Mouse (Mus musculus) MEL (cell line): ENCODE measurements around the gene Tlx3. TPM values are rescaled to one million over a fixed set of nuclear protein-coding genes. Genes with fewer than 3 reads are reported as not detected.

Experiments used
- DNase-seq: peaks from one replicate; pipeline ENCODE4 v3.0.0; 2011; ENCODE audit warnings: low read depth, low spot score
- H3K27ac ChIP-seq: 2 replicates; pipeline ENCODE4 v1.5.1; 2012; ENCODE audit warnings: low read depth, mild to moderate bottlenecking, control low read depth, low read length, moderate library complexity; ENCODE audit not compliant: control insufficient read depth
- H3K27me3 ChIP-seq, 2 experiments: fragments of 150-350 bp in 1 of 2; sonication (generic) in 1 of 2; 2 replicates each; pipeline ENCODE4 v1.6.1; 2012; ENCODE audit warnings: low read length in 2 of 2, mild to moderate bottlenecking in 2 of 2, improper control_type of control experiment in 1 of 2, moderate library complexity in 1 of 2; ENCODE audit not compliant: insufficient read depth in 2 of 2, control insufficient read depth in 1 of 2
- H3K36me3 ChIP-seq, 2 experiments: 2 replicates each; pipeline ENCODE4 v1.6.1; 2012 to 2014; ENCODE audit warnings: low read length in 2 of 2, improper control_type of control experiment in 1 of 2, inconsistent platforms in 1 of 2, mild to moderate bottlenecking in 1 of 2; ENCODE audit not compliant: insufficient read depth in 2 of 2, control insufficient read depth in 1 of 2
- H3K4me1 ChIP-seq, 2 experiments: fragments of 150-350 bp in 1 of 2; sonication (generic) in 1 of 2; 2 replicates each; pipeline ENCODE4 v1.6.1; 2012; ENCODE audit warnings: low read length in 2 of 2, improper control_type of control experiment in 1 of 2, mild to moderate bottlenecking in 1 of 2; ENCODE audit not compliant: insufficient read depth in 2 of 2, control insufficient read depth in 1 of 2
- H3K4me3 ChIP-seq, 2 experiments: fragments of 150-350 bp in 1 of 2; sonication (generic) in 1 of 2; 2 replicates each; pipeline ENCODE4 v1.5.1; 2012; ENCODE audit warnings: low read depth in 2 of 2, low read length in 2 of 2, mild to moderate bottlenecking in 2 of 2, moderate library complexity in 2 of 2, control low read depth in 1 of 2, improper control_type of control experiment in 1 of 2; ENCODE audit not compliant: control insufficient read depth in 1 of 2, insufficient read depth in 1 of 2
- H3K79me2 ChIP-seq: 2 replicates; pipeline ENCODE4 v1.6.1; 2012; ENCODE audit warnings: mild to moderate bottlenecking, low read length, moderate library complexity; ENCODE audit not compliant: control insufficient read depth, poor library complexity, insufficient read depth
- H3K9ac ChIP-seq: 2 replicates; pipeline ENCODE4 v1.6.1; 2012; ENCODE audit warnings: low read depth, mild to moderate bottlenecking, control low read depth, low read length, moderate library complexity; ENCODE audit not compliant: control insufficient read depth, poor library complexity, severe bottlenecking
- H3K9me3 ChIP-seq: fragments of 150-350 bp; sonication (generic); replicated peaks from 2 replicates; pipeline ENCODE4 v1.6.1; 2012; ENCODE audit warnings: mild to moderate bottlenecking, low read length, improper control_type of control experiment, moderate library complexity; ENCODE audit not compliant: insufficient read depth
- CHD2 ChIP-seq: IDR thresholded peaks from 2 replicates; pipeline ENCODE4 v1.6.1; 2011; ENCODE audit warnings: low read length, improper control_type of control experiment
- CTCF ChIP-seq, 3 experiments: IDR thresholded peaks in 2 of 3; conservative IDR thresholded peaks in 1 of 3; 2 replicates each; pipeline ENCODE4 v1.5.1; 2011 to 2012; ENCODE audit warnings: low read length in 3 of 3, low read depth in 2 of 3, mild to moderate bottlenecking in 2 of 3, improper control_type of control experiment in 1 of 3, inconsistent platforms in 1 of 3, mixed read lengths in 1 of 3, moderate library complexity in 1 of 3; ENCODE audit not compliant: control insufficient read depth in 1 of 3, insufficient read depth in 1 of 3, poor library complexity in 1 of 3, severe bottlenecking in 1 of 3
- EP300 ChIP-seq, 2 experiments: IDR thresholded peaks; 2 replicates each; pipeline ENCODE4 v1.6.1; 2011; ENCODE audit warnings: improper control_type of control experiment in 2 of 2, low read length in 2 of 2, low read depth in 1 of 2, mild to moderate bottlenecking in 1 of 2
- GABPA ChIP-seq: IDR thresholded peaks from 2 replicates; pipeline ENCODE4 v1.6.1; 2012; ENCODE audit warnings: low read depth, mild to moderate bottlenecking, inconsistent platforms, low read length, improper control_type of control experiment, moderate library complexity
- HCFC1 ChIP-seq: IDR thresholded peaks from 2 replicates; pipeline ENCODE4 v1.6.1; 2012; ENCODE audit warnings: low read depth, mild to moderate bottlenecking, inconsistent platforms, low read length, improper control_type of control experiment, moderate library complexity
- KAT2A ChIP-seq: conservative IDR thresholded peaks from 2 replicates; pipeline ENCODE4 v1.6.1; 2012; ENCODE audit warnings: low read depth, low read length, improper control_type of control experiment, inconsistent platforms
- MAFK ChIP-seq: IDR thresholded peaks from 2 replicates; pipeline ENCODE4 v1.6.1; 2011; ENCODE audit warnings: low read depth, mild to moderate bottlenecking, low read length, improper control_type of control experiment, borderline replicate concordance
- MAX ChIP-seq: IDR thresholded peaks from 2 replicates; pipeline ENCODE4 v1.6.1; 2011; ENCODE audit warnings: low read length, improper control_type of control experiment
- MEF2A ChIP-seq: IDR thresholded peaks from 2 replicates; pipeline ENCODE4 v1.6.1; 2014; ENCODE audit warnings: low read depth, mild to moderate bottlenecking, inconsistent platforms, low read length, improper control_type of control experiment; ENCODE audit not compliant: poor library complexity, insufficient replicate concordance, severe bottlenecking; ENCODE audit errors: extremely low read depth
- MYB ChIP-seq: IDR thresholded peaks from 2 replicates; pipeline ENCODE4 v1.6.1; 2011; ENCODE audit warnings: mild to moderate bottlenecking, low read depth, low read length, improper control_type of control experiment
- MYC ChIP-seq: IDR thresholded peaks from 2 replicates; pipeline ENCODE4 v1.6.1; 2011; ENCODE audit warnings: low read depth, mild to moderate bottlenecking, low read length, improper control_type of control experiment, moderate library complexity
- NELFE ChIP-seq: IDR thresholded peaks from 2 replicates; pipeline ENCODE4 v1.6.1; 2011; ENCODE audit warnings: low read depth, low read length, improper control_type of control experiment
- NRF1 ChIP-seq: IDR thresholded peaks from 2 replicates; pipeline ENCODE4 v1.6.1; 2014; ENCODE audit warnings: low read depth, mild to moderate bottlenecking, inconsistent platforms, low read length, improper control_type of control experiment, moderate library complexity; ENCODE audit not compliant: poor library complexity, insufficient read depth, severe bottlenecking
- POLR2AphosphoS2 ChIP-seq: IDR thresholded peaks from 2 replicates; pipeline ENCODE4 v1.6.1; 2011; ENCODE audit warnings: low read length, improper control_type of control experiment
- TBP ChIP-seq: IDR thresholded peaks from 2 replicates; pipeline ENCODE4 v1.8.0; 2011; ENCODE audit warnings: low read depth, low read length, improper control_type of control experiment
- TCF12 ChIP-seq: IDR thresholded peaks from 2 replicates; pipeline ENCODE4 v1.6.1; 2014; ENCODE audit warnings: low read depth, mild to moderate bottlenecking, inconsistent platforms, low read length, improper control_type of control experiment, moderate library complexity
- UBTF ChIP-seq: IDR thresholded peaks from 2 replicates; pipeline ENCODE4 v1.6.1; 2012; ENCODE audit warnings: low read depth, mild to moderate bottlenecking, inconsistent platforms, low read length, improper control_type of control experiment, moderate library complexity, borderline replicate concordance; ENCODE audit not compliant: insufficient read depth
- USF2 ChIP-seq, 2 experiments: IDR thresholded peaks; 2 replicates each; pipeline ENCODE4 v1.6.1; 2011 to 2012; ENCODE audit warnings: improper control_type of control experiment in 2 of 2, low read length in 2 of 2, borderline replicate concordance in 1 of 2, inconsistent platforms in 1 of 2, low read depth in 1 of 2, mild to moderate bottlenecking in 1 of 2; ENCODE audit not compliant: insufficient read depth in 1 of 2
- ZKSCAN1 ChIP-seq: IDR thresholded peaks from 2 replicates; pipeline ENCODE4 v1.6.1; 2012; ENCODE audit warnings: low read depth, mild to moderate bottlenecking, inconsistent platforms, low read length, improper control_type of control experiment, moderate library complexity
- polyA plus RNA-seq, 2 experiments: library from polyadenylated mRNA; stranded (reverse) in 1 of 2; unstranded in 1 of 2; fragments of >175 nt in 1 of 2; fragments of >200 nt in 1 of 2; gene quantifications; 2 replicates each; pipeline versions ENCODE4 v1.2.1 to v1.2.4; 2012; ENCODE audit warnings: low replicate concordance in 2 of 2, low read depth in 1 of 2; ENCODE audit not compliant: insufficient read length in 2 of 2, insufficient read depth in 1 of 2, missing spikeins in 1 of 2
- total RNA-seq: library from RNA; depleted of rRNA; stranded (reverse); fragments of 300-350 nt; gene quantifications from 2 replicates; pipeline ENCODE4 v1.2.3, GENCODE M21; 2012

The Tlx3 gene
- total and polyA plus RNA-seq, 3 experiments, result not detected

- Histone ChIP-seq H3K27me3 (no peaks in the 10 kb centered on the region), H3K79me2 (no peaks in the 10 kb centered on the region), H3K9me3 (no peaks in the 10 kb centered on the region), H3K27ac (no peak overlapping the region), H3K36me3 (no peaks in the 10 kb centered on the region), H3K4me3 (no peak overlapping the region), H3K9ac (no peak overlapping the region), H3K4me1 (no peaks in the 10 kb centered on the region)
- DNase-seq, result no peak
- no peak for TF ChIP-seq TCF12
- no peak for TF ChIP-seq MAX
- TF ChIP-seq TBP, result no peak
- no peak for TF ChIP-seq GABPA
- no peak for TF ChIP-seq NELFE
- no peak for TF ChIP-seq MEF2A
- TF ChIP-seq KAT2A, result no peak
- no peak for TF ChIP-seq CHD2
- no peak for TF ChIP-seq ZKSCAN1
- no peak for TF ChIP-seq POLR2AphosphoS2
- no peak for TF ChIP-seq CTCF (IDR thresholded peaks at IDR 0.05 in 2 of 3, conservative IDR thresholded peaks at IDR 0.05 in 1 of 3; ENCODE audit: control insufficient read depth in 1 of 3, insufficient read depth in 1 of 3, low read depth in 2 of 3, low read length in 3 of 3, poor library complexity in 1 of 3, severe bottlenecking in 1 of 3)
These were observed 6.8 kb downstream of the Tlx3 start for GRCm38 (mm10) chr11:33196447-33197132.

- Histone ChIP-seq H3K9ac (no peak overlapping the region), H3K4me1 (no peaks in the 10 kb centered on the region), H3K79me2 (no peaks in the 10 kb centered on the region), H3K27ac (no peak overlapping the region), H3K4me3 (no peak overlapping the region), H3K36me3 (no peaks in the 10 kb centered on the region), H3K27me3 (no peaks in the 10 kb centered on the region), H3K9me3 (no peaks in the 10 kb centered on the region)
- TF ChIP-seq MEF2A (no peak), USF2 (IDR thresholded peaks at IDR 0.05; ENCODE audit: borderline replicate concordance in 1 of 2, insufficient read depth in 1 of 2, low read depth in 1 of 2, low read length in 2 of 2) (no peak), NRF1 (no peak), EP300 (IDR thresholded peaks at IDR 0.05; ENCODE audit: low read depth in 1 of 2, low read length in 2 of 2) (no peak), TCF12 (no peak), ZKSCAN1 (no peak), MAFK (no peak), MYC (no peak), MYB (no peak), UBTF (no peak), HCFC1 (no peak)
- DNase-seq, result no peak
These were observed 7.6 kb downstream of the Tlx3 start for GRCm38 (mm10) chr11:33195531-33196446.
